ENCODE assay signal across 14 mouse cellular contexts in the genomic region with DNA sequence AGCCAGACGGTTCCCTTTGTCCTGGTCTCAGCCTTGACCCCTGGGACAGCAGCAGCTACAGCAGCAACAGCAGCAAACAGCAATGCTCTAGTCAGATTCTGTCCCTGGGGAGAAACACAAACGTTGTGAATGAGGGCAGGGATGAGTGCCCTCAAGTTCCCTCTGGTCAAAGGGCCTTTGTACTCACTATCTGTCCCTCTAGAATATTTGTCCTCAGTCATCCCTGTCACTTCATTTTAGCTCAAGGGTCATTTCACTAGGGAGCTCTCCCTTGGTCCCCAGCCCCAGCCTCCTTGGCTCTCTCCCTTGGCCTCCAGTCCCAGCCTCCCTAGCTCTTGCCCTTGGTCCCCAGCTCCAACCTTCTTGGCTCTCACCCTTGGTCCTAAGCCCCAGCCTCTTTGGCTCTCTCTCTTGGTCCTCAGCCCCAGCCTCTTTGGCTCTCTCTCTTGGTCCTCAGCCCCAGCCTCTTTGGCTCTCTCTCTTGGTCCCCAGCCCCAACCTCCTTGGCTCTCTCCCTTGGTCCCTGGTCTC.
DNase-seq lines count a peak whose midpoint lies in the region; ATAC-seq lines count a peak whose summit lies in the region.
"Had no signal": no experiment of that assay in that cellular context is flagged by ENCODE, and none has a peak within 500 bp of the region (broad histone marks: within the 10 kb centered on the region; RNA-seq: fewer than 3 reads in every experiment).

No protein-coding gene starts in this region.

- no peak overlapping the region for H3K4me3 ChIP-seq in kidney, embryonic 16.5 days (ENCODE audit: low read length)
- no peak overlapping the region for H3K4me3 ChIP-seq in liver, embryonic 11.5 days (ENCODE audit: low read depth, low read length)
- H3K4me3 ChIP-seq: hindbrain, embryonic 10.5 days; intestine, embryonic 15.5 days; limb, embryonic 12.5 days; midbrain, embryonic 13.5 days had no signal

- H3K9ac ChIP-seq in kidney, embryonic 16.5 days (replicated peaks; ENCODE audit: low read length): no peak overlapping the region
- H3K9ac ChIP-seq in liver, embryonic 11.5 days (ENCODE audit: low read depth, low read length): no peak overlapping the region
- H3K9ac ChIP-seq: intestine, embryonic 15.5 days; limb, embryonic 12.5 days; liver, postnatal 0 days; midbrain, embryonic 13.5 days had no signal

- H3K9me3 ChIP-seq in kidney, embryonic 16.5 days (ENCODE audit: low read length): no peaks in the 10 kb centered on the region
- H3K9me3 ChIP-seq in liver, embryonic 11.5 days (ENCODE audit: control insufficient read depth, low read length): no peaks in the 10 kb centered on the region
- H3K9me3 ChIP-seq: hindbrain, embryonic 10.5 days; intestine, embryonic 15.5 days; limb, embryonic 12.5 days; midbrain, embryonic 13.5 days had no signal

- ATAC-seq in kidney, embryonic 16.5 days (ENCODE audit: low FRiP score, low TSS enrichment): no peak
- ATAC-seq in liver, embryonic 11.5 days (replicated peaks; ENCODE audit: low FRiP score): no peak
- ATAC-seq: intestine, embryonic 15.5 days; liver, postnatal 0 days; midbrain, embryonic 13.5 days had no signal

- no peaks in the 10 kb centered on the region for H3K4me1 ChIP-seq in kidney, embryonic 16.5 days (ENCODE audit: insufficient read depth, low read length)
- H3K4me1 ChIP-seq in liver, embryonic 11.5 days (replicated peaks; ENCODE audit: control insufficient read depth, insufficient read depth, low read length): no peaks in the 10 kb centered on the region
- H3K4me1 ChIP-seq: hindbrain, embryonic 10.5 days; intestine, embryonic 15.5 days; limb, embryonic 12.5 days; midbrain, embryonic 13.5 days had no signal

- 26% methylated on average over 2 of the region's 2 CpGs for WGBS in kidney, embryonic 16.5 days
- 30% methylated on average over 2 of the region's 2 CpGs for WGBS in liver, embryonic 11.5 days

- no peaks in the 10 kb centered on the region for H3K27me3 ChIP-seq in kidney, embryonic 16.5 days (ENCODE audit: insufficient read depth, low read length)
- no peaks in the 10 kb centered on the region for H3K27me3 ChIP-seq in liver, embryonic 11.5 days (replicated peaks; ENCODE audit: control insufficient read depth, insufficient read depth, low read length)
- H3K27me3 ChIP-seq: intestine, embryonic 15.5 days; limb, embryonic 12.5 days; midbrain, embryonic 13.5 days had no signal

- no peak overlapping the region for H3K27ac ChIP-seq in kidney, embryonic 16.5 days (ENCODE audit: low read length)
- H3K27ac ChIP-seq in liver, embryonic 11.5 days (ENCODE audit: low read depth, low read length): no peak overlapping the region
- H3K27ac ChIP-seq: hindbrain, embryonic 10.5 days; intestine, embryonic 15.5 days; limb, embryonic 12.5 days; midbrain, embryonic 13.5 days had no signal

- peak; percentile 40 to 51 for DNase-seq in adrenal gland, adult (ENCODE audit: inconsistent age in 2 of 2, low spot score in 1 of 2)
- DNase-seq in adrenal gland, adult 8-10 months: no peak
- peak; percentile 3 to 6 for DNase-seq in kidney, adult 8-10 months
- DNase-seq in gastrocnemius, adult 8-10 months (ENCODE audit: low spot score in 2 of 2): peak; percentile 5 to 12
- peak; percentile 16 for DNase-seq in heart, postnatal 4 days
- DNase-seq in liver, embryonic 11.5 days (ENCODE audit: low spot score): no peak
- no peak for DNase-seq in left cerebral cortex, postnatal 4 days
- DNase-seq: cerebellum, adult 18-20 months; liver, postnatal 0 days had no signal

- no peak overlapping the region for H3K4me2 ChIP-seq in kidney, embryonic 16.5 days (replicated peaks; ENCODE audit: low read depth, low read length)
- no peak overlapping the region for H3K4me2 ChIP-seq in liver, embryonic 11.5 days
- H3K4me2 ChIP-seq: intestine, embryonic 15.5 days; limb, embryonic 12.5 days; midbrain, embryonic 13.5 days had no signal

- no peaks in the 10 kb centered on the region for H3K36me3 ChIP-seq in kidney, embryonic 16.5 days (ENCODE audit: insufficient read depth, low read length)
- H3K36me3 ChIP-seq in liver, embryonic 11.5 days (ENCODE audit: control insufficient read depth, insufficient read depth, low read length): no peaks in the 10 kb centered on the region
- H3K36me3 ChIP-seq: hindbrain, embryonic 10.5 days; intestine, embryonic 15.5 days; limb, embryonic 12.5 days; midbrain, embryonic 13.5 days had no signal

- intact Hi-C loops in left cerebral cortex, postnatal 4 days (cut with DNase I): no loop called here

Comparison
In these comparisons a context has a peak if more than half of its experiments do, and no peak if none do; other contexts are left out.
1. DNase-seq: peak in adrenal gland, adult (2 of 2), kidney, adult 8-10 months (2 of 2), gastrocnemius, adult 8-10 months (2 of 2) and heart, postnatal 4 days (single experiment); none in adrenal gland, adult 8-10 months (single experiment), liver, embryonic 11.5 days (single experiment) and left cerebral cortex, postnatal 4 days (single experiment).